Mouse (Mus musculus): ENCODE data around the gene Acacb.

DNA sequence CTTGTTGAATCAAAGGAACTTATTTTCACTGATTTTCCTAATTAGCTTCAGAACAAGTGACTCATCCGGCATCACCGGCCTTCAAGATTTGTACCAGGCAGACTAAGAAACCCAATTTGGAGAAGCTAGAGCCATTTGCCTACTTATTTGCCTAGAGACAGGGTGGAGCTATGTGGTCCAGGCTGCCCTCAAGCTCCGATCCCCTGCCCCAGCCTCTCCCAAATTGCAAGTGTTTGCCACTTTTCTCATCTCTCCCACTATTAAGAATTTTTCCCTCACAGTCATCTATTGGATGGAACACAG lies 139.0 kb downstream of the Acacb start:
- no peak for TF ChIP-seq CHD2 (IDR thresholded peaks at IDR 0.05; ENCODE audit: low read depth, low read length)
- no peak for TF ChIP-seq ZNF384 (IDR thresholded peaks at IDR 0.05; ENCODE audit: low read depth, low read length)
- no peak for TF ChIP-seq HCFC1 (IDR thresholded peaks at IDR 0.05; ENCODE audit: borderline replicate concordance, insufficient read depth, low read length)
